Mouse (Mus musculus): ENCODE measurements at regions not wholly inside any gene's neighbourhood (a gene's known extent, or its start where the extent isn't known, plus 50 kb on each side); places are given as distances from the start of the nearest gene placed in this dataset.

DNA sequence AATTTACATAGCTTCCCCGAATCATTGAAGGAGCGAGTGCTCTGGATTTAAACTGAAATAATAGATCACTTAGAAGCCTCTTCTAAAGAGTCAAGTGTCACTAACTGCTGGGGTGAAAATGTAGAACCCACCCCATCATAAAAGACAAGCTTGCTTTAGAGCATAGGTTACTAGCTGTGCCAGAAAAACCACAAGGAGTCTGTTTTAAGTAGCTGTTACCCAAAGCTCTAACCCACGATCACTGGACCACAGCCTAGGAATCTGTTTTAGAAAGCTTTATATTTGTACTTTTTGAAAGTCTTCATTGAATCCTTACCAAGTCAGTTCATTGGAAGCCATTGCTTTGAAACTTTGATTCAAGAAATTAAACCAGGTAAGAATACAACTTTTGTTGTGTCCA is 233.7 kb upstream of the Dcn start:
- TF ChIP-seq CTCF (IDR thresholded peaks at IDR 0.05; ENCODE audit: borderline replicate concordance, insufficient read depth, low read depth, low read length) (no peak), POLR2A (IDR thresholded peaks at IDR 0.05; ENCODE audit: borderline replicate concordance, insufficient read depth, low read length) (no peak)
